Mouse (Mus musculus): ENCODE measurements around the gene Fam43b. TPM values are rescaled to one million over a fixed set of nuclear protein-coding genes. Genes with fewer than 3 reads are reported as not detected.

Gene Fam43b
- total RNA-seq, 1 experiment from 2014 or later, result 2.1 TPM

DNA sequence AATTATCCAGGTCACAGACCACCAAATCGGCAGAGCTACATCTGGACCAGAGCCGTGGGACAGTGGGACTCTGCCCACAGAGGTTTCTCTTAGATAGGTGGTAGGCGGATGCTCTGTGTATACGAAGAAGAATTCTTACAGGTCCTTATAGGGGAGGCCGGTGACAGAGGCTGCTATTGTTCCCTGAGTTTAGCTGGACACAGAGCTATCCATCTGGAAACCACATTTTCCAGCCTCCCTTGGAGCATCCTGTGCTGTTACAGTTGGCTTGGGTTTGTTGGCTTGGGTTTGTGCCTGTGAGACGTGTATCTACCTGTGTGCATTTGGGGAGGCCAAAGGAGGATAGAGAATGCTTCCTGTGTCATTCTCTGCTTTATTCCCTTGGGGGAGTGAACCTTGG is 43.6 kb downstream of the Fam43b start:
- no peak for DNase-seq

DNA sequence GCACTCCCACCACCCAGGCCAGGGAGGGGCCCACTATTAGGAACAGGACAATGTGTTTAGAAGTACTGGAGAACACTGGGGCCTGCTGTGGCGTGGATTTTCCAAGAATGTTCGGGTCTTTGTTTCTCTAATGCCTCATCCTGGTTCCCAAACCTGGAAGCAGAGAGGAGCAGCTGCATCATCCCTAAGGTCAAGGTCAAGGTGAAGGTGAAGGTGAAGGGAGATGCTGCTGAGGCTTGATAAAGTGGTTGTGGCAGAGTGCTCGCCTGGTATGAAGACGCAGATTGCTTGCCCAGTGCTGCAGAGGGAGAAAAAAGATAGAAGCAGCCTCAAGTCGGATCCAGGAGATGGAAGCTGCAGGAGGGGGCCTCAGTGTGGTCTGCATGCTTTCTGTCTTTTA is 44.5 kb downstream of the Fam43b start:
- DNase-seq, result no peak

DNA sequence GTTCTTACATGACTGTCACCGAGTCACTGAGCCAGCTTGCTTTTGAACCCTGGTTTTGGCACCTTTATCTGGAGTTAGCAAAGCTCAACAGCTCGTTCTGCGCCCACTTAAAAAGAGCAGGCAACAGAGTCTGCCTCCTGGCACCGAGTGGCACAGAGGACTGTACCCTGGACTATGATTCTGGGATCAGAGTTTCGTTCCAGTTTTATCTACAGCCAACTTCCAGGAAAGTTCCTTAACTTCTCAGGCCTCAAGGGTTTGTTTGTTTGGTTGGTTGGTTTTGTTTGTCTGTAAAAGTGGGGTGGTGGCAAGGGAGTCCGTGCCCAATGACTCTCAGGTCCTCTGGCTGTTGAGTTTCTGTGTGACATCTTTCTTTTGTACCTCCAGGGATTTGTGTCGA is 47.6 kb downstream of the Fam43b start:
- DNase-seq, result no peak

DNA sequence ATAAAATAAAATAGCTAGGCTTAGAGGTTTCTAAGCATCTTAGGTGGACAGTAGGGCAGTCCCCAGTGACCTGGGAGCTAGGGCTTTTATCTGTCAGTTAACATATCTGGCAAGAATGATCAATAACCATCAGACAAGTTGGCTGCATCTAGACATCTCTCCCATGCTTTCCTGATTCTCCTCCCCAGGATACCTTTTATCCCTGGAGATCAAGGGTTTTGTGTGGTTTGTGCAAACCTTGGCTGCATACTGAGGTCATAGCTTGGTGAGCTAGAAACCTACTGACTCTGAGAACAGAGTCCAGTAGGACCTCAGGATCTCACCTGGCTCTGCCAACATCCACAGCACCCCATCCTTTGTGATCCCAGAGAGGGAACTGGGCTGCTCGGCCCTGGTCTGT is 49.0 kb downstream of the Fam43b start:
- no peak for DNase-seq

DNA sequence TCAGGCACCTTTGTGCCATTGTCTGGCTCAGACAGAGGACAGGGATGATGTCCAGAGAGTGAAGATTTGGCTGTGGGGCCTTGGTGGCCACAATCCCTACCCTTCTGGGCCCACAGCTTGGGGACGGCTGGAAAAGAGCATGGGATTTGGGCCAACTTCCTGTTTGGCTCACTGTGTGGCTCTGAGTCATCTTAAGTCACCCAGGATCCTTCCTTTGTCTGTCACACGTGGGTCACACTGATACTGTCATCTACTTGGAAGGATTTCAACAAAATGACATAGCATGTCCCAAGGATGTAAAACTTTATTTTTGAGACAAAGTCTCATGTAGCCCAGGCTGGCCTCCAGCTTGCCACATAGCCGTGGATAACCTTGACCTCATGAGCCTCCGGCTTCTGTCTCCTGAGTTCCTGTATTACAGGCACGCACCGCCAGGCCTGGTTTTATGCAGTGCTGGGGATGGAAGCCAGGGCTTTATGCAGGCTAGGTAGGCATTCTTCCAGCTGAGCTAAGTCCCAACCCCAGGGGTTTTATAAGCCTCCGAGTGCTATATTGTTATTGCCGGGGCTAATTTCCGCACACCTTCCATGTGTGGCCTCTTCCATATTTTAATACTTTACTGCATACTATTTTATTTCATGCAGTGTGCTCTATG is 51.3 kb downstream of the Fam43b start:
- DNase-seq, result peak; percentile 80

Other genes with a start within 250 kb of the Fam43b start
- 164 and 180 TPM in 2 replicates for gene Hp1bp3, start 180.2 kb downstream of the Fam43b start, total RNA-seq (2021)
- gene Sh2d5, start 146.1 kb downstream of the Fam43b start, total RNA-seq (2021), result 1.8 and 2.0 TPM in 2 replicates
- gene Kif17, start 146.1 kb downstream of the Fam43b start, total RNA-seq (2021), result 3.6 and 3.8 TPM in 2 replicates
- gene Ddost, start 91.8 kb downstream of the Fam43b start, total RNA-seq (2021), result 113 and 115 TPM in 2 replicates
- gene Pink1, start 70.2 kb downstream of the Fam43b start, total RNA-seq (2021), result 149 and 151 TPM in 2 replicates
- gene Cda, start 28.5 kb downstream of the Fam43b start, total RNA-seq (2021), result 10.4 and 11.5 TPM in 2 replicates
- gene Mul1, start 38.1 kb upstream of the Fam43b start, total RNA-seq (2021), result 53.9 and 57.6 TPM in 2 replicates
- 18.9 and 22.9 TPM in 2 replicates for gene Camk2n1, start 57.8 kb upstream of the Fam43b start, total RNA-seq (2021)
- gene Vwa5b1, start 239.4 kb upstream of the Fam43b start, total RNA-seq (2021), result not detected in 2 replicates